Mouse (Mus musculus) neural tube, postnatal 0 days (tissue): ENCODE measurements around the gene Cnr2. TPM values are rescaled to one million over a fixed set of nuclear protein-coding genes. Genes with fewer than 3 reads are reported as not detected.

Experiments used
- polyA plus RNA-seq: library from polyadenylated mRNA; unstranded; fragments of >200 nt; fragmentation: Nextera tagmentation; extraction: Ambion mirVana; gene quantifications from 2 replicates; pipeline ENCODE4 v1.2.1, GENCODE M21; 2015

Cnr2 gene
- polyA plus RNA-seq: 0.06 and 0.14 TPM in 2 replicates

GRCm38 (mm10) chr4:135895071-135895571, at the start of gene Cnr2:
Gene Cnr2, plus strand, starts transcription at chr4:135895394.

GRCm38 (mm10) chr4:135855536-135856222, 39.5 kb upstream of the Cnr2 start, which contains the start of gene Srsf10:
Gene Srsf10, plus strand, starts transcription at chr4:135855747.

GRCm38 (mm10) chr4:135873526-135874202, 21.5 kb upstream of the Cnr2 start, which contains the start of gene Pnrc2:
Gene Pnrc2, minus strand, starts transcription at chr4:135873850.

GRCm38 (mm10) chr4:135920304-135921241, 25.4 kb downstream of the Cnr2 start, which contains the start of gene Fuca1:
Gene Fuca1, plus strand, starts transcription at chr4:135920735.

GRCm38 (mm10) chr4:135946278-135946658, 51.1 kb downstream of the Cnr2 start, which contains the start of gene Hmgcl:
Gene Hmgcl, plus strand, starts transcription at chr4:135946448.

GRCm38 (mm10) chr4:135963457-135964193, 68.4 kb downstream of the Cnr2 start, which contains the start of gene Gale:
Gene Gale, plus strand, starts transcription at chr4:135963727.

Other genes starting within 250 kb of the Cnr2 start
- gene Ifnlr1, start 209.1 kb upstream of the Cnr2 start, polyA plus RNA-seq: 0.23 and 0.25 TPM in 2 replicates
- not detected in 2 replicates for gene Il22ra1, start 167.2 kb upstream of the Cnr2 start, polyA plus RNA-seq
- 1.5 and 1.7 TPM in 2 replicates for gene Myom3, start 135.7 kb upstream of the Cnr2 start, polyA plus RNA-seq
- gene Srsf10, start 39.6 kb upstream of the Cnr2 start, polyA plus RNA-seq: 112 and 127 TPM in 2 replicates
- gene Pnrc2, start 21.5 kb upstream of the Cnr2 start, polyA plus RNA-seq: 82.2 and 88.6 TPM in 2 replicates
- 85.6 and 109 TPM in 2 replicates for gene Fuca1, start 25.3 kb downstream of the Cnr2 start, polyA plus RNA-seq
- gene Hmgcl, start 51.1 kb downstream of the Cnr2 start, polyA plus RNA-seq: 66.4 and 74.3 TPM in 2 replicates
- 44.5 and 47.9 TPM in 2 replicates for gene Gale, start 68.3 kb downstream of the Cnr2 start, polyA plus RNA-seq
- gene Lypla2, start 77.2 kb downstream of the Cnr2 start, polyA plus RNA-seq: 171 and 198 TPM in 2 replicates
- gene Pithd1, start 91.9 kb downstream of the Cnr2 start, polyA plus RNA-seq: 89.3 and 92.2 TPM in 2 replicates
- 17.7 and 19.3 TPM in 2 replicates for gene Eloa, start 126.4 kb downstream of the Cnr2 start, polyA plus RNA-seq
- 275 and 299 TPM in 2 replicates for gene Rpl11, start 158.0 kb downstream of the Cnr2 start, polyA plus RNA-seq
- 271 and 312 TPM in 2 replicates for gene Id3, start 248.1 kb downstream of the Cnr2 start, polyA plus RNA-seq